ENCODE assay signal across 13 mouse cellular contexts in the genomic region with DNA sequence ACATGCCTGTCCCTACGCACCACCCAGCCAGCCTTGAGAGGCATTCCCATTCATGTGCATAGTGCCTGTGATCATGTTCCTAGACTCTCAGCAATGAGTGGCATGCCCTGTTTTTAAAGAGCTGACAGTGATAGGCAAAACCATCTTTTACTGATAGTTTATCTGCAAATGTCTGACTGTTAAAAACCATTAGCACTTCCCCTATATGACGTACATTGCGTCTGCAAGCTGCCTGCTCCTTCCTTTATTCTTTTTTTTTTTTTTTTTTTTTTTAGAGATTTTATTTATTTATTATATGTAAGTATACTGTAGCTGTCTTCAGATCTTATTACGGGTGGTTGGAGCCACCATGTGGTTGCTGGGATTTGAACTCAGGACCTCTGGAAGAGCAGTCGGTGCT.
"Had no signal": no experiment of that assay in that cellular context is flagged by ENCODE, and none has a peak within 500 bp of the region (broad histone marks: within the 10 kb centered on the region; RNA-seq: fewer than 3 reads in every experiment).

No protein-coding gene starts in this region.

- H3K4me2 ChIP-seq: neural tube, embryonic 13.5 days; neural tube, embryonic 15.5 days; stomach, embryonic 15.5 days had no signal

- DNase-seq: retina, postnatal 1 day; right cerebral cortex, postnatal 25 days; right cerebral cortex, postnatal 4 days; spleen, adult 18-20 months; thymus, adult 18-20 months; thymus, adult 2 months; thymus, postnatal 14 days; thymus, postnatal 25 days; thymus, postnatal 36 days had no signal

- H3K27me3 ChIP-seq: neural tube, embryonic 13.5 days; neural tube, embryonic 15.5 days; stomach, embryonic 15.5 days had no signal

- H3K4me3 ChIP-seq: neural tube, embryonic 13.5 days; neural tube, embryonic 15.5 days; stomach, embryonic 15.5 days had no signal

- H3K27ac ChIP-seq: neural tube, embryonic 13.5 days; neural tube, embryonic 15.5 days; stomach, embryonic 15.5 days; stomach, postnatal 0 days had no signal

- H3K9ac ChIP-seq: neural tube, embryonic 13.5 days; neural tube, embryonic 15.5 days; stomach, embryonic 15.5 days had no signal

- H3K4me1 ChIP-seq: stomach, embryonic 15.5 days had no signal

- H3K9me3 ChIP-seq: neural tube, embryonic 13.5 days; neural tube, embryonic 15.5 days; stomach, embryonic 15.5 days had no signal
